Mouse (Mus musculus): ENCODE data around the gene Mdh1b. TPM values are rescaled to one million over a fixed set of nuclear protein-coding genes. Genes with fewer than 3 reads are reported as not detected.

The Mdh1b gene
- total RNA-seq, 2 experiments from 2014 or later: not detected

DNA sequence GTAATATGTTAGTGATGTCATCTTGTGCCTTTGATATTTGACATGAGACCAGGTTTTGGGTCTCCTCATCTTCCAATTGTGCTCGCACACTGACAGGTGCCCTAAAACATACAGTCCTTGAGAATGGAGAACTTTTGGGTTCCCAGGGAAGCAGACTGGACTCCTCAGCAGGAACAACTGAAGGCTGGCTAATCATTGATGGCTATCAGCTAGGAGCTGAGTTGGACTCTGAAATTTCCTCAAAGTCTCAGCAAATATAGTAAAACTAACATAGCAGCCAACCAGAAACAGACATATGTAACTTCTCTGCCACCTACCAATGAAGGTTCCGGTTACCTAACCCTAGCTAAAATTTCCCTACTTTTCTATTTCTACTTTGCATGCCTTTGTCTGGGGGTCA lies 64.0 kb downstream of the Mdh1b start:
- ATAC-seq (replicated peaks; ENCODE audit: low FRiP score, poor library complexity, severe bottlenecking): no peak

DNA sequence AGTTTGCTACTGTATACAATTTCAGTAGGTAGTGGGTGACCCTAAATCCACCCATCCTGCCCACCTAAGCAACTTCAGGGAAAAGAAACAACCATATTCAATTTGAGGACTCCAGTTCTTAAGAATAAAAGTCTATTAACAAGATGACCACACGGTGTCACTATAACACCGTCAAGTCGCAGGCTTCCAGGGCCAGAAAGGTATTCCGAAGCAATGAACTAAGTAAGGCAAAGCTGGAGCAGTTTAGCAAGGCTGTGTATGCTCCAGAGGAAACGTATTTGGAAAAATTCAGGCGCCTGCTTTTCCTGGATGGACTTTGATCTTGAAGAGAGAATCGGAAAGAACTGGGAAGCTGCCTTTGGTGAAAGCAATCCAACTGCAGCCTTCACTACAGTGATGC lies 70.5 kb downstream of the Mdh1b start:
- no peak for ATAC-seq (replicated peaks; ENCODE audit: low FRiP score, poor library complexity, severe bottlenecking)

DNA sequence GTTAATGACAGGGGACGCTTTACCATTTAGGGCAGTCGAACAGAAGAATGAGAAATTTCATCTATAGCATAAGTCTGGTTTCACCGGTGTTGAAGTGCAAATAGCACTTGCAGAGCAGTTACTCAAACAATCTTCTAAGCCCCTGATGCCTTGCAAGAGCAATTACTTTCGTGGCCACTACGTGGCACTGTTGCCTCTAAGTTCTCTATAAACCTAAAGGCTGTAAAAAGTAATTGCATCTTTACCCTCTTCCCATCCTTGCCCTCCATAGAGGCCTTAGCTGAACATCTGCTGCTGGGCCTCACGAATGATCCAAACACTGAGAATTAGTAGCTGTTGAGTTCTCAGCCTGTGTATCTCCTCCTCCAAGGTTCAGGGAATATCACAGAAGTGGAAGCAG lies 72.1 kb downstream of the Mdh1b start:
- no peak for ATAC-seq (replicated peaks; ENCODE audit: low FRiP score, poor library complexity, severe bottlenecking)

Other genes starting within 250 kb of the Mdh1b start
- not detected in 2 replicates for gene Gm39653, start 114.3 kb downstream of the Mdh1b start, total RNA-seq (2015; ENCODE audit: low replicate concordance)
- gene Gm39653, start 114.3 kb downstream of the Mdh1b start, total RNA-seq (2017; ENCODE audit: low replicate concordance): not detected in 2 replicates
- gene Dytn, start 43.4 kb downstream of the Mdh1b start, total RNA-seq (2015; ENCODE audit: low replicate concordance): not detected in 2 replicates
- gene Dytn, start 43.4 kb downstream of the Mdh1b start, total RNA-seq (2017; ENCODE audit: low replicate concordance): not detected in 2 replicates
- 11.7 and 16.7 TPM in 2 replicates for gene Fastkd2, start 296 bp upstream of the Mdh1b start, total RNA-seq (2015; ENCODE audit: low replicate concordance)
- 2.8 and 6.1 TPM in 2 replicates for gene Fastkd2, start 296 bp upstream of the Mdh1b start, total RNA-seq (2017; ENCODE audit: low replicate concordance)
- gene 4933402D24Rik, start 38.9 kb upstream of the Mdh1b start, total RNA-seq (2015; ENCODE audit: low replicate concordance): not detected in 2 replicates
- gene 4933402D24Rik, start 38.9 kb upstream of the Mdh1b start, total RNA-seq (2017; ENCODE audit: low replicate concordance): not detected in 2 replicates